Mouse (Mus musculus) hindbrain, embryonic 10.5 days (tissue): ENCODE measurements around the gene 4933412E24Rik. TPM values are rescaled to one million over a fixed set of nuclear protein-coding genes. Genes with fewer than 3 reads are reported as not detected.

Experiments
- DNase-seq: peaks from one replicate; pipeline ENCODE4 v3.0.0-alpha.2; 2017; ENCODE audit warnings: low spot score
- H3K27ac ChIP-seq: fragments of 300-500 bp; sonication (generic); 2 replicates; pipeline ENCODE4 v1.5.1; 2016; ENCODE audit warnings: mild to moderate bottlenecking, moderate library complexity
- H3K27me3 ChIP-seq: fragments of 300-500 bp; sonication (generic); 2 replicates; pipeline ENCODE4 v1.6.1; 2016; ENCODE audit warnings: mild to moderate bottlenecking; ENCODE audit not compliant: poor library complexity, insufficient read depth, severe bottlenecking
- H3K36me3 ChIP-seq: fragments of 300-500 bp; sonication (generic); 2 replicates; pipeline ENCODE4 v1.6.1; 2016; ENCODE audit warnings: mild to moderate bottlenecking, moderate library complexity
- H3K4me1 ChIP-seq: fragments of 300-500 bp; sonication (generic); replicated peaks from 2 replicates; pipeline ENCODE4 v1.6.1; 2016; ENCODE audit warnings: mild to moderate bottlenecking
- H3K4me3 ChIP-seq: fragments of 300-500 bp; sonication (generic); 2 replicates; pipeline ENCODE4 v1.5.1; 2016; ENCODE audit warnings: mild to moderate bottlenecking, moderate library complexity
- H3K9me3 ChIP-seq: fragments of 300-500 bp; sonication (generic); 2 replicates; pipeline ENCODE4 v1.6.1; 2016; ENCODE audit warnings: mild to moderate bottlenecking, moderate library complexity
- WGBS: fragments of 180-500 bp; shearing (Covaris S2); methylation state at CpG from one replicate; pipeline ENCODE4 v1.1.7; 2016; 5-methylcytosine and 5-hydroxymethylcytosine counted together
- polyA plus RNA-seq: library from polyadenylated mRNA; unstranded; fragments of >200 nt; fragmentation: Nextera tagmentation; extraction: Ambion mirVana; gene quantifications from 2 replicates; pipeline ENCODE4 v1.2.1, GENCODE M21; 2016

The 4933412E24Rik gene
- polyA plus RNA-seq = not detected in 2 replicates

GRCm38 (mm10) chr15:60016513-60016912 lies at the start of gene 4933412E24Rik:
Gene 4933412E24Rik, minus strand, starts transcription at chr15:60016613.
- no peaks in the 10 kb centered on the region for H3K36me3 ChIP-seq
- no peaks in the 10 kb centered on the region for H3K27me3 ChIP-seq
- H3K4me1 ChIP-seq = no peaks in the 10 kb centered on the region
- DNase-seq = no peak
- WGBS = 93% methylated on average over 7 of the region's 7 CpGs
- no peak within 1 kb of the TSS for H3K27ac ChIP-seq
- H3K9me3 ChIP-seq = no peaks in the 10 kb centered on the region
- no peak within 1 kb of the TSS for H3K4me3 ChIP-seq

- no peak for DNase-seq
- Histone ChIP-seq H3K9me3 (no peaks in the 10 kb centered on the region), H3K27me3 (no peaks in the 10 kb centered on the region), H3K36me3 (no peaks in the 10 kb centered on the region), H3K27ac (no peak overlapping the region), H3K4me3 (no peak overlapping the region), H3K4me1 (no peaks in the 10 kb centered on the region)
- WGBS = 72% methylated on average over 3 of the region's 3 CpGs
Measured at GRCm38 (mm10) chr15:60030728-60031127, 14.3 kb upstream of the 4933412E24Rik start.

DNA sequence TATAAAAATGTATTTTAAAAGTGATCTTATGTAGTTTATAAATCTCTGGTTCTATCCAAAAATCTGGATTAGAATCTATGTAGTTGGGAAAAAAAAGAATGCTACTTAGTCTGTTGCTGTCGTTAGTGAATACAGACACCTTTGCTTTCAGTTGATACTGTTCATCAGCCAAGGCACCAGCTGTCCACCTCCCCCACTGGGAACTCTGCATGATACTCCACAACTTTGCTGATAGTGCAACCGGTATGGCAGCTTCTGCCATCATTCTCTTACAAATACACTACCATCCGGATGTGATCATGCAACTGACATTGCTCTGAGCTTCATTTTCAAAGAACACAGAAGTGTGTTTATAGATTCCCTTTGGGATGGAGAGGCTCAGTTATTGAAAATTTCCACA lies 4.8 kb upstream of the 4933412E24Rik start:
- 54% methylated on average over 3 of the region's 3 CpGs for WGBS
- Histone ChIP-seq H3K36me3 (no peaks in the 10 kb centered on the region), H3K4me1 (no peaks in the 10 kb centered on the region), H3K27ac (no peak overlapping the region), H3K4me3 (no peak overlapping the region), H3K27me3 (no peaks in the 10 kb centered on the region), H3K9me3 (no peaks in the 10 kb centered on the region)
- DNase-seq = no peak

- Histone ChIP-seq H3K4me3 (no peak overlapping the region), H3K4me1 (no peaks in the 10 kb centered on the region), H3K9me3 (no peaks in the 10 kb centered on the region), H3K27ac (no peak overlapping the region), H3K27me3 (no peaks in the 10 kb centered on the region), H3K36me3 (no peaks in the 10 kb centered on the region)
- DNase-seq = no peak
- 93% methylated on average over 4 of the region's 4 CpGs for WGBS
Measured at GRCm38 (mm10) chr15:60010199-60010598, 6.2 kb downstream of the 4933412E24Rik start.

GRCm38 (mm10) chr15:60009610-60010009 lies 6.8 kb downstream of the 4933412E24Rik start:
- no peaks in the 10 kb centered on the region for H3K36me3 ChIP-seq
- H3K4me1 ChIP-seq = no peaks in the 10 kb centered on the region
- no peaks in the 10 kb centered on the region for H3K9me3 ChIP-seq
- no peak for DNase-seq
- no peak overlapping the region for H3K27ac ChIP-seq
- no peaks in the 10 kb centered on the region for H3K27me3 ChIP-seq
- no peak overlapping the region for H3K4me3 ChIP-seq
- WGBS = 88% methylated on average over 3 of the region's 3 CpGs

DNA sequence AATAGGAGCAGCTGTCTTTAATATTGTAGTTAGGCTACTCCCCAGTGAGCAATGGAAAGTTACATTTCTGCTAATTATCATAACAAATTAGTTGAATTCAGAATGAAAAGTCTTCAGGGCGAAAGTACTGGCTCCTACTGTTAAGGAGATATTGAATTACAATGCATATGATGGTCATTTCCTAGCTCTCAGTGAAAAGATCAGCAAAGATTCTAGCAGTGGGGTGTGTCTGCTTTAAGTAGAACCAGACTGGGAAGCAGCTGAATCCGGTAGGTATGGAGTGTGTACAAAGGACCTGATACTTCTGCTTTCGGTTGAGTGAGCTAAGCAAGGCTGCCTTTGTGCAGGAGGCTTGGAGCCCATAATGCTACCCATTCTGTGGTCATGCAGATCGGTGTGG lies 32.6 kb downstream of the 4933412E24Rik start:
- Histone ChIP-seq H3K9me3 (no peaks in the 10 kb centered on the region), H3K27ac (no peak overlapping the region), H3K27me3 (peaks cover 5% of the 10 kb centered on the region; the same call in 1 of the 2 replicates), H3K36me3 (no peaks in the 10 kb centered on the region), H3K4me3 (no peak overlapping the region), H3K4me1 (peaks cover 6% of the 10 kb centered on the region; the same call in 1 of the 2 replicates)
- 39% methylated on average over 4 of the region's 4 CpGs for WGBS
- peak; percentile 6 for DNase-seq

DNA sequence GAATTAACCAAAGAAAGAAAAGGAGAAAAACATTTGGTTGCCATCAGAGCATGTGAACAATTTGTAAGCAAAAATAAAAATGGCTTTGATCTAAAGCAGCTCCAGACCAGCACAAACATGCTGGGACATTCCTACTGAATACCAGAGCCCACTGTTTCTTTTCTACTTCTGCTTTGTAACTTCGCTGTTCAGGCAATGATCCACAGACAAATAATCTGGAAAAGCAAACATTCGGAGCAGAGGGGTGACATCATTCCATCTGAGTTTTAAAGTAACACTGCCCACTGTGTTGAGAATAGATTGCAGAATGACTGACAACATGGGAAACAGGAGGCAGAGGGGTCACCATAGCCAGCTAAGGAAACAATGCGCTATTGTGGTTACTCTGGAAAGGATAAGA lies 41.1 kb downstream of the 4933412E24Rik start:
- no peak for DNase-seq
- no peaks in the 10 kb centered on the region for H3K9me3 ChIP-seq
- H3K36me3 ChIP-seq = no peaks in the 10 kb centered on the region
- H3K27me3 ChIP-seq = no peaks in the 10 kb centered on the region
- H3K4me3 ChIP-seq = no peak overlapping the region
- no peak overlapping the region for H3K27ac ChIP-seq
- WGBS = 51% methylated on average over 3 of the region's 3 CpGs
- 0 out of 2 replicates have a peak, but pooled peaks cover 4% of the 10 kb centered on the region for H3K4me1 ChIP-seq

DNA sequence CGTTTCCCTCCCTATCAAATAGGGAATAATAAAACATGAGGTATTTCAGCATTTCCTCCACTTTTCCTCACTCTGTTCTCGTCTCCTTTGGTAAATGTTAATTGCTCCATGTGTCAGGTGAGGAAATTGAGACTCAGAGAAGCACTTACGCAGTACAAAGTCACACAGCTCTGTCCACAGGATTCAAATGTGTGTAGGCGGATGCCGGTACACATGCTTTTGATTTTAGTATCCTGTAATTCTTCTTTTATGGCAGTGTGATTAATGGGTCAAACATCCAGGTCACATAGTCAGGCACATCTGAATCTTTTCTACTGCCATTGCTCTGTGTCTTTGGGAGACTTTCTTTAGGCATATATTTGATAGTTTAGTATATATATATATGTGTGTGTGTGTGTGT lies 41.8 kb downstream of the 4933412E24Rik start:
- Histone ChIP-seq H3K27me3 (no peaks in the 10 kb centered on the region), H3K4me3 (no peak overlapping the region), H3K27ac (no peak overlapping the region), H3K4me1 (0 out of 2 replicates have a peak, but pooled peaks cover 4% of the 10 kb centered on the region), H3K36me3 (no peaks in the 10 kb centered on the region), H3K9me3 (no peaks in the 10 kb centered on the region)
- WGBS = 80% methylated on average over 5 of the region's 5 CpGs
- DNase-seq = no peak

DNA sequence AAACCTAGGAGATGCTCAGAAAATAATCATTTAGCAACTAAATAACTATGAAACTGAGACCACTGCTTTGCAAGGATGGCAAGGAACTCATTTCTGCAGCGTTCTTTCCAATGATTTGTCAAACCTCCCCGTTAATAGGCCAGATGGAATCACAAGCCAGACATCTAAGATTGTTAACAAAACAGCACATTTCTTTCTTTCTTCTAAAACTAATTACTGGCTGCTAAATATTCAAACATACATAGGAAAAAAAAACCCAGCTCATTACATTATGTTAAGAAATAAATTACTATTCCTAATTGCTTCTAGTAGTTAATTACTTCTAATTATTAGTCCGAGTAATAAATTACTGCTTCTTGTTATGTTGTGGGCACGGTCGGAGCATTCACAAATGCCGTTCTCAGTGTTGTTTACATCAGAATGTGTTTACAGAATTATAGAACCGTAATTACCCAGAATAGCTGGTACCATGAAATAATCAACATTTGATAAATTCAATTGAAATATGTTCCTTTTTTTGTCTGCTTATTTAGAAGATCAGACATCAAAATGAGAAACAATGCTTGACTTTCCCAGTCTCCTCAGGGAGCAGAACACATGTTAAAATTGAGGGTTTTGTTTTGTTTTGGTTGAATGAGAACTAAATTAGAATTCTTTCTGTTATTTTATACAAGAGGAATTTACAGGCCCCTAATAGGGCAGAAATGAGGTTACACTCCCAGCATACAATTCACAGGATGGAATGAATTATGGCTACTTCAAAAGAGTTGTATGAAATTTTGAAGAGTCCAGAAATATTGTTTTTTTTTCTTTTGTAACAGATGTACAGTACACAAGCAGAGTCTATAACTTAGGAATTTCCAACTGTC lies 42.5 kb downstream of the 4933412E24Rik start:
- WGBS = 92% methylated on average over 7 of the region's 7 CpGs

More for the DNA sequence above, 42.5 kb downstream of the 4933412E24Rik start:
- DNase-seq = no peak
- Histone ChIP-seq H3K4me1 (0 out of 2 replicates have a peak, but pooled peaks cover 4% of the 10 kb centered on the region), H3K27me3 (no peaks in the 10 kb centered on the region), H3K36me3 (no peaks in the 10 kb centered on the region), H3K4me3 (no peak overlapping the region), H3K27ac (no peak overlapping the region), H3K9me3 (no peaks in the 10 kb centered on the region)
